Mouse (Mus musculus) lung, embryonic 15.5 days (tissue): ENCODE data around the gene Ppp1r3c. TPM values are rescaled to one million over a fixed set of nuclear protein-coding genes. Genes with fewer than 3 reads are reported as not detected.

ENCODE experiments used
- ATAC-seq: fragments of 200-750 bp; cut with Nextera tagmentation; 2 replicates; pipeline ENCODE4 v1.8.0; 2017; ENCODE audit warnings: moderate number of reproducible peaks, borderline replicate concordance; ENCODE audit not compliant: low FRiP score, low TSS enrichment; ENCODE audit errors: extremely low read depth
- H3K27ac ChIP-seq: fragments of 300-500 bp; sonication (generic); 2 replicates; pipeline ENCODE4 v1.5.1; 2015; ENCODE audit warnings: moderate library complexity, mild to moderate bottlenecking, inconsistent platforms
- H3K27me3 ChIP-seq: fragments of 300-500 bp; sonication (generic); 2 replicates; pipeline ENCODE4 v1.6.1; 2015; ENCODE audit warnings: inconsistent platforms
- H3K36me3 ChIP-seq: fragments of 300-500 bp; sonication (generic); 2 replicates; pipeline ENCODE4 v1.6.1; 2015; ENCODE audit warnings: inconsistent platforms
- H3K4me1 ChIP-seq: fragments of 300-500 bp; sonication (generic); 2 replicates; pipeline ENCODE4 v1.6.1; 2015; ENCODE audit warnings: inconsistent platforms
- H3K4me2 ChIP-seq: fragments of 300-500 bp; sonication (generic); 2 replicates; pipeline ENCODE4 v1.6.1; 2015; ENCODE audit warnings: inconsistent platforms, mild to moderate bottlenecking, moderate library complexity
- H3K4me3 ChIP-seq: fragments of 300-500 bp; sonication (generic); 2 replicates; pipeline ENCODE4 v1.5.1; 2015; ENCODE audit warnings: mild to moderate bottlenecking, inconsistent platforms
- H3K9ac ChIP-seq: fragments of 300-500 bp; sonication (generic); 2 replicates; pipeline ENCODE4 v1.6.1; 2015; ENCODE audit warnings: inconsistent platforms
- H3K9me3 ChIP-seq: fragments of 300-500 bp; sonication (generic); 2 replicates; pipeline ENCODE4 v1.6.1; 2016; ENCODE audit warnings: inconsistent platforms
- WGBS: fragments of 180-500 bp; shearing (Covaris S2); methylation state at CpG from one replicate; pipeline ENCODE4 v1.1.7; 2015; 5-methylcytosine and 5-hydroxymethylcytosine counted together
- polyA plus RNA-seq: library from polyadenylated mRNA; unstranded; fragments of >200 nt; fragmentation: Nextera tagmentation; extraction: Ambion mirVana; gene quantifications from 2 replicates; pipeline ENCODE4 v1.2.1, GENCODE M21; 2015

Gene Ppp1r3c
- 83.4 and 84.3 TPM in 2 replicates for polyA plus RNA-seq

DNA sequence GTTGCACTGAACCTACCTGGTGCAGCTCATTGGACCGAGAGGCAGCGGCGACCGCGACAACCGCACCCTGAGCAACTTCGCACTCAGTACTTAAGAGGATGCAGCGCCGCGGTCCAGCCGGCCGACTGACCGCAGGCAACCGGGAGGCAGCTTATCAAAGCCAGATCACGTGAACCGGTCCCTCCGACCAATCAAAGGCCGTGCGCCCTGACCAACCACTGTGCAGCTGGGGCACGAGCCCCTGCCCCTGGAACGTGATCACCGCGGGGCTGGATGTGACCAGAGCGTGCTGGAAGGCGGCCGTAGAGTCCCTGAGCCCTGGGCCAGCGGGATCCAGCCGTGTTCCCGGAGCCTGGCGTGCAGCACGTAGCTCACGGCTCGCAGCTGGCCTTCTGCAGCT, at the start of gene Ppp1r3c:
Gene Ppp1r3c (minus strand): TSS at position 117 of the 400 bp plus-strand sequence.
- Histone ChIP-seq H3K9me3 (no peaks in the 10 kb centered on the region), H3K9ac (peak within 1 kb of the TSS; percentile 53), H3K27ac (peak within 1 kb of the TSS; percentile 97), H3K27me3 (no peaks in the 10 kb centered on the region), H3K4me2 (peak within 1 kb of the TSS; percentile 56), H3K4me3 (peak within 1 kb of the TSS; percentile 50), H3K36me3 (peaks cover 24% of the 10 kb centered on the region), H3K4me1 (peaks cover 52% of the 10 kb centered on the region)
- peak; percentile 99 for ATAC-seq
- under 1% methylated on average over 33 of the region's 33 CpGs for WGBS

DNA sequence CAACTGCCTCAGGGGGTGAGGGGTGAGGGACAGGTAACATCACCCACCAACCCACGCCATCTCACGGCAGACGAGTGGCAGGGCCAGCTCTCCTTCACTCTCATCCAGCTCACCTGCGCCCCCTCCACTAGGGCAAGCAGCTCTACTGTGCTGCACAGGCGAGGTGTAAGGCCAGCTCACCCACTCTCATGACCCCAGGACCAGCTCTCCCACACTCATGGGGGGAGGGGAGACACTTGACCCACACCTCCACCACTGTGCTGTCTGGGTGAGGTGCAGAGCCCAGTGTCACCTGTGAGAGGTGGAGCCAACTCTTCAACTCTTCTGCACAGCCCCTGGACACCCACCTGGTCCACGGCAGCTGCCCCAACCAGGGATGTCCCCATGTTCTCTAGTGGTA, 46.7 kb upstream of the Ppp1r3c start:
- Histone ChIP-seq H3K9me3 (no peaks in the 10 kb centered on the region), H3K4me3 (no peak overlapping the region), H3K4me1 (no peaks in the 10 kb centered on the region), H3K27ac (no peak overlapping the region), H3K9ac (no peak overlapping the region), H3K27me3 (no peaks in the 10 kb centered on the region), H3K36me3 (no peaks in the 10 kb centered on the region), H3K4me2 (no peak overlapping the region)
- peak; percentile 55 for ATAC-seq
- 83% methylated on average over 6 of the region's 6 CpGs for WGBS

DNA sequence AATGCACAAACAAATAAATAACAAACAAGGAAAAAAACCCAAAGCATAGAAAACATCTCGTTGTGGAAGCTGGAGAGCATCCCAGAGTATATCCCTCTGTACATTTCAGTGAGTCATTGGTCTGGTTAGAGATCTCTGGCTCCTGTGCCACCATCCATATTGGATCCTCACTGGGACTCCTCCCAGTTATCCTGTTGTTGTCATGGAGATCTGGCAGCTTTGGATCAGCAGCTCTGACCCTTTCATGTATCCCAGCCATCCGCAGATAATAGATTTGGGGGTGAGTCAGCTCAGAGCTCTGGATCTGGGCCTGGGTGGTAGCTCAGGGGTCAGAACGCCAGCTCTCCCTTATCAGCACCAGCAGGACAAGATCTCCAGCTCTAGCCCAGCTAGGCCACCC, 46.1 kb upstream of the Ppp1r3c start:
- H3K27me3 ChIP-seq, result no peaks in the 10 kb centered on the region
- no peak overlapping the region for H3K9ac ChIP-seq
- H3K4me2 ChIP-seq, result no peak overlapping the region
- H3K4me3 ChIP-seq, result no peak overlapping the region
- H3K36me3 ChIP-seq, result no peaks in the 10 kb centered on the region
- no peaks in the 10 kb centered on the region for H3K4me1 ChIP-seq
- peak; percentile 35; the same call in 1 of the 2 replicates for ATAC-seq
- 65% methylated on average over 3 of the region's 3 CpGs for WGBS
- H3K27ac ChIP-seq, result no peak overlapping the region
- no peaks in the 10 kb centered on the region for H3K9me3 ChIP-seq

DNA sequence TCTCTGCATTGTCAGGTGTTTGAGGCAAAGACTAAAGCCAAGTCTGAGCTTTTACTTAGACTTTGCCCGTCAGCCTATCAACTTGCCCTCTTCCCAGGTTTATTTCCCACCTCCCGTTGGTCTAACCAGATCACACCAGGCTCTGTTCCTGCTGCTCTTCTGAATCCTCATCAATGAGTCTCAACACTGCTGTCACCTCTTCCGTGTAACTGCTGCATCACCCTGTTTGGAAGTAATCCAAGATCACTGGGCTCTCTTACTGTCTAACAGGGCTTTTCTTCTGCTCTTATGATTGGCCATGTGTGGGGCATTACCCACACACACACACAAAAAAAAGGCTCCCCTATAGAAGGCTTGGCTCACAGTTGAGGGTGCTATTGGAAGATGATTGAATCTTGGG, 45.5 kb upstream of the Ppp1r3c start:
- no peaks in the 10 kb centered on the region for H3K9me3 ChIP-seq
- H3K27me3 ChIP-seq, result no peaks in the 10 kb centered on the region
- ATAC-seq, result no peak
- no peak overlapping the region for H3K9ac ChIP-seq
- no peak overlapping the region for H3K27ac ChIP-seq
- WGBS, result 75% methylated on average over 3 of the region's 3 CpGs
- no peak overlapping the region for H3K4me3 ChIP-seq
- H3K4me1 ChIP-seq, result no peaks in the 10 kb centered on the region
- no peaks in the 10 kb centered on the region for H3K36me3 ChIP-seq
- no peak overlapping the region for H3K4me2 ChIP-seq

DNA sequence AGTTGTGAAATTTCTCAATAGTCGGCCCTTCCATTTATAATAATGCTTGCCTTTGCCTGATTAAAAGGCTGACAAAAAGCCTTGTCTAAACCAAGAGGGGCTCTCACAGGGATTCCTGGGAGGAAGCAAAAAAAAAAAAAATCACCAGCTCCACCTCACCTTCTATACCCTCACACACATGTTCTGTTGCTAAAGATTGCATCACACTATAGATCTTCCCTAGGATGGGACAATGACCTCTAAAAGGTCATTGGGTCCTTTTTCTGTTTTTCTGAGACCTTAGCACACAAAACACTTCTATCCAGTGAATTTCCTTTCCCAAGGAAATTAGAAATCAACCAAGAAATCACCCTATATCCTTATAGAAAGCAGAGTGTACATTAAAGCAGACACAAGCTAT, 43.9 kb upstream of the Ppp1r3c start:
- 42% methylated on average over 1 of the region's 1 CpGs for WGBS
- ATAC-seq, result no peak
- H3K36me3 ChIP-seq, result no peaks in the 10 kb centered on the region
- no peaks in the 10 kb centered on the region for H3K9me3 ChIP-seq
- no peak overlapping the region for H3K9ac ChIP-seq
- no peak overlapping the region for H3K27ac ChIP-seq
- no peak overlapping the region for H3K4me2 ChIP-seq
- no peaks in the 10 kb centered on the region for H3K27me3 ChIP-seq
- H3K4me3 ChIP-seq, result no peak overlapping the region
- H3K4me1 ChIP-seq, result no peaks in the 10 kb centered on the region

DNA sequence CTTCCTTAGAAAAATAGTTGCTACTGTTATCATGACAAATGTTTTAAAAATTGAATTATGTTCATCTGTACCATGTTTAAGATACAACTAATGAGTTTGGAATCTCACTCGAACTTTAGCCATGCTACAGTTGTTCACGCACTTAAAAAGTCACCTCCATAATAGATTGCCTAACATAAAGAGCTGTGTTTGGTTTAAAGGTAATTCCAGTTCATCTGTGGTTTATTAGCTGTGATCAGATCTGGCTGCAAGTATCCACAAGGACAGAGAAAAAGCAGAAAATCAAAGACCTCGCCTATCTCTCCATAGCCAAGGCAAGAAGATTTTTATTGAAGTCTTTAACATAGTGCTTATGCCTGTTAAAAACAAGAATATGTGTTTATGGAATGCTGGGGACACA, 43.3 kb upstream of the Ppp1r3c start:
- no peaks in the 10 kb centered on the region for H3K36me3 ChIP-seq
- H3K4me1 ChIP-seq, result no peaks in the 10 kb centered on the region
- H3K27me3 ChIP-seq, result no peaks in the 10 kb centered on the region
- WGBS, result 46% methylated on average over 3 of the region's 3 CpGs
- H3K4me3 ChIP-seq, result no peak overlapping the region
- H3K27ac ChIP-seq, result no peak overlapping the region
- H3K9ac ChIP-seq, result no peak overlapping the region
- ATAC-seq, result no peak
- H3K9me3 ChIP-seq, result no peaks in the 10 kb centered on the region
- no peak overlapping the region for H3K4me2 ChIP-seq

DNA sequence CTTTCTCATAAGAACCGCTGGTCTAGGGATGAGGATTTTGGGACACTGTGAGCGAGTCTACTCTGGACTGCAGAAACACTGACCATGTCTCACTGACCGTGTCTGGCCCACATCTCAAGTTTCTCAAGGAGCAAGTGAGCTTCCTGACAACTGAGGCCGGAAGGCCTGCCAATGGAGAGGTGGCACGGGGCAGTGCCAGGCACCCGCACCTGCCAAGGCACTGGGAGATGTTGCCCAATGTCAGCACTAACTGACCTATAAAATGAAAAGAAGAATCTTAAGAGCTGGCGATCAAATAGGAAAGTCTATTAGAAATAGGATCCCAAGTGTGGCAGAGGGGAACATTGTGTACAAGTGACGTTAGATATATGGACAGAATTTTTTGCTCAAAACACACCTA, 39.1 kb upstream of the Ppp1r3c start:
- WGBS, result 87% methylated on average over 8 of the region's 8 CpGs
- Histone ChIP-seq H3K4me3 (no peak overlapping the region), H3K9me3 (no peaks in the 10 kb centered on the region), H3K27ac (no peak overlapping the region), H3K36me3 (no peaks in the 10 kb centered on the region), H3K27me3 (no peaks in the 10 kb centered on the region), H3K9ac (no peak overlapping the region), H3K4me1 (no peaks in the 10 kb centered on the region), H3K4me2 (no peak overlapping the region)
- ATAC-seq, result no peak

DNA sequence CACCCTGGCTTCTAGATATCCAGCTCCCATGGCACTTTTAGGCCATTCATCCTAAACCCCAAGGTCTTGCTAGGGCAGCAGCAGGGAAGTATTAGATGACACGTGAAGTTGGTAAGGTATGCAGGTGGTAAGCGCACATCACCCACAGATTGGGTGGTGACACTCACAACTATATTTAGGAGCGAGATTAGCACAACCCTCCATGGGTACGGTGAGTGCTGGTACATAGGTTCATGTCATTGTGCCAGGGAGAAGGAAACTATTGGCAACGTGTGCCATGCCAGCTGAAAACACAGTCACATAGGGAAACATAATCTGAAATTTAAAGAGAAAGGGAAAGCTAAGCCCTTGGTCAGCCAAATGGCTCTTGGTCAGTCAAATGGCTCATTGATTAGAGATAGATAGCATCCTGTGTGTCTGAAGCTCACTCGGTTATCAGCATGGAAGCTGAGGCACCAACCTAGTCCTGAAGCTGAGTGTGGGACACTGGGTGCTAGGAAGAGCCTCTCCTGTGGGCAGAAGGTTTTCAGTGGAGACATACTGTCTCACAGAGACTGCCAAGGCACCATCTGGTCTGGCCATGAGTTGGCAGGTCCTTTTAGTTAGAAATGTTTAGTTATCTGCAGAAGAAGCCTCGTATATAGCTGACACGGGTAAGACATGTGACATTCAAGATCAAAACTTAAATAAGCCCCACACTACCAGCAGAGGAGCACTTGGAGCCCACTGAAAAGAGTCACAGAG, 37.4 kb upstream of the Ppp1r3c start:
- Histone ChIP-seq H3K9me3 (no peaks in the 10 kb centered on the region), H3K27me3 (no peaks in the 10 kb centered on the region), H3K4me1 (no peaks in the 10 kb centered on the region), H3K9ac (no peak overlapping the region), H3K36me3 (no peaks in the 10 kb centered on the region), H3K4me2 (no peak overlapping the region), H3K4me3 (no peak overlapping the region), H3K27ac (no peak overlapping the region)
- WGBS, result 84% methylated on average over 8 of the region's 8 CpGs
- no peak for ATAC-seq

DNA sequence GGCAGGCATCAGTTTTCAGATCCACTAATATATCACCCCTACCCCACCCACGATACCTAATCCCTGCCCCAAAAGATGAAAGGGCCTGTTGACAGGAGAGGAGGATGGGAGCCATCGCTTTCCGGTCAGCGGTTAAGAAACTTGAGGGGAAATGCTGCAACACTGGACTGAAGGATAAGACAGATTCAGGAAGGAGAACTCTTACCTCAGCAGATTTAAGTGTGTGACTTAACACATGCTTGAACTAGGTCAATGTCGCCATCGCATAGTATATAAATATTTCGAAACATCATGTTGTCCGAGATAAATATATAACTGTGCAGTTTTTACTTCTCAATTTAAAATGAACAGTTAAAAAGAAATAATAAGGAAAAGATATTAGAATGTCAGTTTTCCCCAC, 31.6 kb upstream of the Ppp1r3c start:
- Histone ChIP-seq H3K27ac (0 out of 2 replicates have a peak overlapping the region, but pooled peaks have one; percentile 9), H3K4me2 (no peak overlapping the region), H3K9ac (no peak overlapping the region), H3K27me3 (no peaks in the 10 kb centered on the region), H3K9me3 (no peaks in the 10 kb centered on the region), H3K36me3 (no peaks in the 10 kb centered on the region), H3K4me3 (no peak overlapping the region), H3K4me1 (no peaks in the 10 kb centered on the region)
- ATAC-seq, result peak; percentile 49; the same call in 1 of the 2 replicates
- WGBS, result 46% methylated on average over 8 of the region's 8 CpGs

DNA sequence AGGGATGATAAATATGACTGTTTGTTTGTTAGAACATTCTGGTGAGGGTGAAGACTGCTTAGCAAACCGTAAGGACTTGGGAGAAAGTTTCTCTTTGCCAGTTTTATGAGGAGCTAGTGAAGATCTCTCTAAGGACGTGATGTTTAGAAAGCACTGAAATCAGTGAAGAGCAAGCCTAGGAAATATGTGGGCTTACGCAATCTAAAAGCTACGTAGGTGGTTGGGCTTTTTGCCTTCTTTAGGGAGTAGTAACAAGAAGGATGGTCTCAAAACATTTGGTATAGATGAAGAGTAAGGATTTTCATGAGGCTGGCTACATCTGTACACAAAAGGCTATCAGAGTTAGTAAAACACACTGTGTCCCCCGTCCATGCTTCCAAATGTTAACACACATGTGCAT, 28.0 kb upstream of the Ppp1r3c start:
- H3K4me2 ChIP-seq, result no peak overlapping the region
- no peaks in the 10 kb centered on the region for H3K4me1 ChIP-seq
- WGBS, result 44% methylated on average over 5 of the region's 5 CpGs
- H3K9ac ChIP-seq, result no peak overlapping the region
- H3K9me3 ChIP-seq, result no peaks in the 10 kb centered on the region
- no peak overlapping the region for H3K27ac ChIP-seq
- no peaks in the 10 kb centered on the region for H3K27me3 ChIP-seq
- H3K36me3 ChIP-seq, result no peaks in the 10 kb centered on the region
- ATAC-seq, result no peak
- H3K4me3 ChIP-seq, result no peak overlapping the region

DNA sequence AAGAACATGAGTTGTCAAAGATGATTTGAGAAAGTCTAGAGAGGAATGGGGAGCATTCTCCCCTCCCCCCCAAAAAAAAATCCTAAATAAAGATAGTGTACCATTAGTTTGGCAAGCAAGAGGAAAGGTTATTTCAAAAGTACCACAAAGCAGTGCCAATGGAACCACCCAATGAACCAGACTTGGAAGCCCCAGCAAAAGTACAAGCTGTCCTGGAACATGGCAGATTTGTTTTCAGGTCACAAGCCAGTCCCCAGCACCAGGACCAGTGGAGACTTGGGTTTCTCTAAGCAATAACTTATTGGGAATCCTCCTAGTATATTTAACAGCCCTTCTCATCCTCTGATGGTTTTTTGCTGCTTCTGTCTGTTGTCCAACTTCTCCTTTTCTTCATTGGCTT, 12.5 kb upstream of the Ppp1r3c start:
- no peaks in the 10 kb centered on the region for H3K9me3 ChIP-seq
- H3K4me3 ChIP-seq, result no peak overlapping the region
- no peaks in the 10 kb centered on the region for H3K36me3 ChIP-seq
- H3K27ac ChIP-seq, result no peak overlapping the region
- H3K4me1 ChIP-seq, result no peaks in the 10 kb centered on the region
- ATAC-seq, result no peak
- H3K9ac ChIP-seq, result no peak overlapping the region
- no peaks in the 10 kb centered on the region for H3K27me3 ChIP-seq
- no peak overlapping the region for H3K4me2 ChIP-seq

DNA sequence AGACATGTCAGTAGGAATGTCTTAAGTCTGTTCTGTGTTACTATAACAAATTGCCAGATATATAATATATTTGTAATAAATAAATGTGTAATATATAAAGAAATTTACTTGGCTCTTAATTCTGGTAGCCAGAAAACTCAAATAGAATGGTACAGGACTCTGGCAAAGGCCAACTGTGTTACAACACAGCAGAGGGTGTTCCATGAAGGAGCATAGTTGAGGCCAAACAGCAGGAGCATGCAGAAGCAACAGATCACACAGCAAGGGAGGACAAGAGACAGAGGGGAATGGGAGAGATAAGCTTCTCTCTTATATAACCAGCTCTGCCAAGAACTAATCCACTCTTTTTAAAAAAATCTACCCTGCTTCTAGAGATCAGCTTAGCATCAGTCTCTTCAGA, 5.9 kb upstream of the Ppp1r3c start:
- no peaks in the 10 kb centered on the region for H3K9me3 ChIP-seq
- H3K36me3 ChIP-seq, result no peaks in the 10 kb centered on the region
- H3K4me3 ChIP-seq, result no peak overlapping the region
- no peak overlapping the region for H3K9ac ChIP-seq
- H3K4me1 ChIP-seq, result peaks cover 18% of the 10 kb centered on the region; the same call in 1 of the 2 replicates
- no peak overlapping the region for H3K27ac ChIP-seq
- ATAC-seq, result no peak
- no peaks in the 10 kb centered on the region for H3K27me3 ChIP-seq
- H3K4me2 ChIP-seq, result no peak overlapping the region
